Mouse (Mus musculus) hindbrain, embryonic 13.5 days (tissue): ENCODE measurements at regions not wholly inside any gene's neighbourhood (a gene's known extent, or its start where the extent isn't known, plus 50 kb on each side); places are given as distances from the start of the nearest gene placed in this dataset.

Experiments used
- ATAC-seq: fragments of 200-750 bp; cut with Nextera tagmentation; 2 replicates; pipeline ENCODE4 v1.8.0; 2017; ENCODE audit warnings: moderate TSS enrichment; ENCODE audit not compliant: low FRiP score
- H3K27ac ChIP-seq: fragments of 300-500 bp; sonication (generic); 2 replicates; pipeline ENCODE4 v1.5.1; 2015; ENCODE audit warnings: inconsistent platforms, mild to moderate bottlenecking, moderate library complexity
- H3K27me3 ChIP-seq: fragments of 300-500 bp; sonication (generic); 2 replicates; pipeline ENCODE4 v1.6.1; 2015; ENCODE audit warnings: mild to moderate bottlenecking, inconsistent platforms
- H3K36me3 ChIP-seq: fragments of 300-500 bp; sonication (generic); 2 replicates; pipeline ENCODE4 v1.6.1; 2015; ENCODE audit warnings: mild to moderate bottlenecking, inconsistent platforms
- H3K4me1 ChIP-seq: fragments of 300-500 bp; sonication (generic); replicated peaks from 2 replicates; pipeline ENCODE4 v1.6.1; 2015; ENCODE audit warnings: inconsistent platforms
- H3K4me2 ChIP-seq: fragments of 300-500 bp; sonication (generic); 2 replicates; pipeline ENCODE4 v1.6.1; 2015; ENCODE audit warnings: inconsistent platforms, mild to moderate bottlenecking, moderate library complexity
- H3K4me3 ChIP-seq: fragments of 300-500 bp; sonication (generic); 2 replicates; pipeline ENCODE4 v1.5.1; 2015; ENCODE audit warnings: mild to moderate bottlenecking, inconsistent platforms
- H3K9ac ChIP-seq: fragments of 300-500 bp; sonication (generic); 2 replicates; pipeline ENCODE4 v1.6.1; 2015; ENCODE audit warnings: mild to moderate bottlenecking, inconsistent platforms
- H3K9me3 ChIP-seq: fragments of 300-500 bp; sonication (generic); 2 replicates; pipeline ENCODE4 v1.6.1; 2016; ENCODE audit warnings: inconsistent platforms
- WGBS: fragments of 180-500 bp; shearing (Covaris S2); methylation state at CpG from one replicate; pipeline ENCODE4 v1.1.7; 2015; 5-methylcytosine and 5-hydroxymethylcytosine counted together

DNA sequence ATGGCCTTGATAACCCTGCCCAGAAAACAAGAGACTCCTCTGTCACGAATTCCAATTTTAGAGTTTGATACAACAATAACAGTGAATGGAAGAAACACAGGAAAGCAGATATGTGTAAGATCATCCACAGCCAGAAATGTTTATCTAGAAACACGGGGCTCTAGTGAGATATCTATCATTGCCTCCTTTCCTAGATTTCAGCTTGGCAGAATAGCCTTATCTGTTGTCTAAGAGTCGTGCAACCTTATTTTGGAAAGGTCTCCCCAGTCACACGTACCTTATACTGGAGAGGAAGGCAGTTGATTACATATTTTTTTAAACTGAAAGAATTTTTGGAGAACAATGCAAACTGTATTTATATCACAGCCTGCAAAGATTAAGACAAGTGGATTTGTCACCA, 61.6 kb downstream of the Gm10295 start:
- H3K4me3 ChIP-seq, result no peak overlapping the region
- WGBS, result 76% methylated on average over 4 of the region's 4 CpGs
- ATAC-seq, result no peak
- H3K4me2 ChIP-seq, result no peak overlapping the region
- H3K36me3 ChIP-seq, result no peaks in the 10 kb centered on the region
- H3K27me3 ChIP-seq, result no peaks in the 10 kb centered on the region
- no peaks in the 10 kb centered on the region for H3K9me3 ChIP-seq
- H3K4me1 ChIP-seq, result no peaks in the 10 kb centered on the region
- H3K27ac ChIP-seq, result no peak overlapping the region
- no peak overlapping the region for H3K9ac ChIP-seq

DNA sequence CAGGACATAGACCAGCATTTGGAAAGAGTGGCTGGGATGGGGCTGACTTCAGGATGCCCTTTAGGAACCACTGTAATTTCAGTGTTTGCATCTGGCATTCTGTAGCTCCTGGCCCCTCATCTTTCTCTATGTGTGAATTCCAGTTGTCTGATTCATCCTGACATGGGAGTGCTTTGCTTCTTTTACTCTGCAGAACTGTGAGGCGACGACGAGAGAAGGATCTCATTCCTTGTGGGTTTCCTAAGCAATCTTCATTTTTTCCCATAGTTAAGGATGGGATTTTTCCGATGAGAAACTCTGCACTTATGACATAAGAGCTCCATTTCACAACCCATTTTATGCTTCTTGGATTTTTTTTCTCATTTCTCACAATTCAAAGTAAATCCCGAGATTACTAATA, 62.0 kb downstream of the Gm10295 start:
- no peak overlapping the region for H3K4me3 ChIP-seq
- H3K4me2 ChIP-seq, result no peak overlapping the region
- H3K4me1 ChIP-seq, result no peaks in the 10 kb centered on the region
- ATAC-seq, result no peak
- H3K27ac ChIP-seq, result no peak overlapping the region
- no peaks in the 10 kb centered on the region for H3K27me3 ChIP-seq
- H3K36me3 ChIP-seq, result no peaks in the 10 kb centered on the region
- 83% methylated on average over 5 of the region's 5 CpGs for WGBS
- H3K9me3 ChIP-seq, result no peaks in the 10 kb centered on the region
- H3K9ac ChIP-seq, result no peak overlapping the region

DNA sequence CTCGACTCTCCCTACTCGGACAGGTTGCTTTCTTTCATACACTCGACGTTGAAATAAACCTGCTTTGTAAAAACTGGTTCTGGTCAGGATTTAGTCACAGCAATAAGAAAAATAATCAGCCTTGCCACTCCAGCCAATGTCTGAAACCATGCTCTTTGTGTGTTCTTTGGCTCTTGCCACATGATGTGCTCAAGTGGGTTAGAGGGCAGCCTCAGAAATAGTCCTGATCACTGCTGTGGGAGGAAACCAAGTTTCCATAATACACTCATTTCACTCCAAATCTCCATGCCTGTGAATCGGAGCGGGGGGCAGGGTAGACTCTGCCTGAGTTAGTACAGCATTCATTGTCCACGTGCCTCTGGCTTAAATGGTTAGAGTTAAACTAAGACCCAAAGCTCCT, 63.8 kb downstream of the Gm10295 start:
- H3K36me3 ChIP-seq, result no peaks in the 10 kb centered on the region
- H3K9ac ChIP-seq, result no peak overlapping the region
- no peak overlapping the region for H3K4me3 ChIP-seq
- no peak overlapping the region for H3K27ac ChIP-seq
- H3K4me2 ChIP-seq, result no peak overlapping the region
- no peak for ATAC-seq
- no peaks in the 10 kb centered on the region for H3K27me3 ChIP-seq
- peaks cover 8% of the 10 kb centered on the region; the same call in 1 of the 2 replicates for H3K9me3 ChIP-seq
- WGBS, result 91% methylated on average over 7 of the region's 7 CpGs
- no peaks in the 10 kb centered on the region for H3K4me1 ChIP-seq

DNA sequence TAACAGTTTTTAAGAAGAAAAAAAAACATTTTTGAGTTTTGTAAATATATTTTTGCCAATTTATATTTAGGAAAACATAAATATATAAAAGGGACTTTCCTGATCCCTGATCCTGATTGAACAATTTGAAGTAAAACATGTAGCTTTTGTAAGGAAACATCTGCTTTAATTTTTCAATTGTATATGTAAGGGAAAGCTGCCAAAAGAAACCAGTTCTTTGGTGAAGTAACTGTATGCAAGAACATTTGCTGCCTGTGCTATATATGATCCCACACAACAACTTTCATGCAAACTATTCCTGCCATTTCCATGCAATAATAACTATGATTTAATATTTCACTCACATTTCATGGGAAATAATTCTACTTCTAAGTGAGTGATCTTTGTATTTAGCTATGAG, 67.0 kb downstream of the Gm10295 start:
- Histone ChIP-seq H3K36me3 (no peaks in the 10 kb centered on the region), H3K4me1 (no peaks in the 10 kb centered on the region), H3K9me3 (peaks cover 8% of the 10 kb centered on the region; the same call in 1 of the 2 replicates), H3K4me2 (no peak overlapping the region), H3K9ac (no peak overlapping the region), H3K27ac (no peak overlapping the region), H3K4me3 (no peak overlapping the region), H3K27me3 (no peaks in the 10 kb centered on the region)
- ATAC-seq, result no peak

DNA sequence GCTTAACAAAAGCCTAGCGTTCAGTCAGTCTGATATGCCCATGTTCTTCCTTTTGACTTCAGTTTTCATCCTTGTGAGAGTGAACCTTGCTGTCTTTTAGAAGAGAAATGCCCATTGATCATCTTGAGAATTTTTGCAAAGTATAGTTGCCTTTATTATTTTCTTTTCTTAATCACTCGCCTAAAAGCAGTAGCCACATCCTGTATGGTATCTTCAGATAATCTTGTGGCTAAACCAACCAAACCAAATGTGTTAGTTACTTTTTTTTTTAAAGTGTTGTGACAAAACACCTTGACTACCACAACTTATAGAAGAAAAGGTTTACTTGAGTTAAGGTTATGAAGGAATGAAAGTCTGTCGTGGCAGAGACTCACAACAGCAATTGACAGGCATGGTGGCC, 67.9 kb downstream of the Gm10295 start:
- no peak overlapping the region for H3K4me2 ChIP-seq
- WGBS, result 94% methylated on average over 3 of the region's 3 CpGs

DNA sequence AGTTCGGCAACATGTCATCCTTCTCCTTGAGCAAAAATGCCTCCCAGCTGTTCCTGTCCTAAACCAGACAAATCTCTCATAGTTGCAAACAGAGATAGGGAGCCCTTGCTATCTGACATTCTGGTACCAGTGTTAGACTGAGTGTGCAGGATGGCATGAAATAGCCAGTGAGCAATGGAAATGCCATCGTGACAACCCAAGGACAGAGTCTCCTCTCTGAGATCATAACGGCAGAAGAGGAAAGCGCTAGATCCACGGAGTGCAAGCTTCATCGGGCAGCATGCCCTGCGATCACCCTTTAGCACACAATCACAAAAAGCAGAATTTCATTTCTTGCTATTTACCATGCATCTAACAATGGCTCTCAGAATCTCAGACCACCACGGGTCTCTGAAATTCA, 85.2 kb downstream of the Gm10295 start:
- Histone ChIP-seq H3K4me3 (no peak overlapping the region), H3K4me1 (no peaks in the 10 kb centered on the region), H3K4me2 (no peak overlapping the region), H3K27me3 (no peaks in the 10 kb centered on the region), H3K36me3 (no peaks in the 10 kb centered on the region), H3K9ac (no peak overlapping the region), H3K27ac (no peak overlapping the region), H3K9me3 (no peaks in the 10 kb centered on the region)
- no peak for ATAC-seq
- WGBS, result 83% methylated on average over 8 of the region's 8 CpGs

More for the DNA sequence above, 67.9 kb downstream of the Gm10295 start:
- no peak for ATAC-seq
- H3K4me3 ChIP-seq, result no peak overlapping the region
- H3K36me3 ChIP-seq, result no peaks in the 10 kb centered on the region
- no peak overlapping the region for H3K27ac ChIP-seq
- H3K27me3 ChIP-seq, result no peaks in the 10 kb centered on the region
- no peaks in the 10 kb centered on the region for H3K4me1 ChIP-seq
- peaks cover 8% of the 10 kb centered on the region; the same call in 1 of the 2 replicates for H3K9me3 ChIP-seq
- no peak overlapping the region for H3K9ac ChIP-seq

DNA sequence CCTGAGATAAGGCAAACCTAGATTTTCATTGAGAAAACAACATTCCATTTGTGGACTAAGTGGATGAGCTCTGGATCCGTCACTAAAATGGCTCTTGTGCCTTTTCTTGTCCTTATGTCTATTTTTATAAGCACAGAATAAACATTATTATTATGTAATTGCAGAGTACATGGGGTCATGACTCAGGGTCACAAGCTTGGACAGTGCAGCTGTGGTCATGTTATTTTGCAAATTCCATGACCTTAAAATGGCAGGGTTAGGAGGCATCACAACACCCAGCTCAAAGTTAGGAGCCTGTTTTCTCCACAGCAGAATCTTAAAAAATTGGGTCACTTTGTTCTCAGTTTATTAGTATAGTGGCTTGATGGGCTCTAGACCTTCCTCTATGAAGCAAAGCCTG, 87.2 kb downstream of the Gm10295 start:
- ATAC-seq, result no peak
- H3K36me3 ChIP-seq, result no peaks in the 10 kb centered on the region
- 74% methylated on average over 1 of the region's 1 CpGs for WGBS
- H3K27me3 ChIP-seq, result no peaks in the 10 kb centered on the region
- no peak overlapping the region for H3K9ac ChIP-seq
- H3K27ac ChIP-seq, result no peak overlapping the region
- H3K4me2 ChIP-seq, result no peak overlapping the region
- H3K9me3 ChIP-seq, result no peaks in the 10 kb centered on the region
- no peak overlapping the region for H3K4me3 ChIP-seq
- H3K4me1 ChIP-seq, result no peaks in the 10 kb centered on the region

DNA sequence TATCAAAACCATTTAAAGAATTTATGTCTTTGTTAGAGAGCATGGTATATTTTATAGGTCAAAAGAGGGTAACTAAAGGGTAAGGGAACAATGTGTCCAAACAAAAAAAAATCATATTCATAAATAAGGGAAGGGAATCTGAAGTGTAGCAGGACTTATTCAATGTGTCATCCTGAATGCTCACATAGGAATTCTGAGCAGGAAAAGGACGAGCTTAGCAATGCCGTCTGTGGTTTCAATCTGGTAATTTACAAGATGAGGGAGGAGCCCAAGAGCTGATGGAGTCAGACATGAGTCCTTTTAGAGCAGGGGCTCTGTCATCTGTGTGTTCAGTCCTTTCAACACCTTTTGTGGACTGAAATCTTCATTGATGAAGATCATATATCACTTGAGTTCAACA, 101.6 kb downstream of the Gm10295 start:
- H3K9me3 ChIP-seq, result no peaks in the 10 kb centered on the region
- ATAC-seq, result no peak
- no peak overlapping the region for H3K4me3 ChIP-seq
- H3K27me3 ChIP-seq, result no peaks in the 10 kb centered on the region
- H3K27ac ChIP-seq, result no peak overlapping the region
- WGBS, result 79% methylated on average over 2 of the region's 2 CpGs
- H3K9ac ChIP-seq, result no peak overlapping the region
- no peak overlapping the region for H3K4me2 ChIP-seq
- H3K36me3 ChIP-seq, result no peaks in the 10 kb centered on the region
- 0 out of 2 replicates have a peak, but pooled peaks cover 5% of the 10 kb centered on the region for H3K4me1 ChIP-seq

DNA sequence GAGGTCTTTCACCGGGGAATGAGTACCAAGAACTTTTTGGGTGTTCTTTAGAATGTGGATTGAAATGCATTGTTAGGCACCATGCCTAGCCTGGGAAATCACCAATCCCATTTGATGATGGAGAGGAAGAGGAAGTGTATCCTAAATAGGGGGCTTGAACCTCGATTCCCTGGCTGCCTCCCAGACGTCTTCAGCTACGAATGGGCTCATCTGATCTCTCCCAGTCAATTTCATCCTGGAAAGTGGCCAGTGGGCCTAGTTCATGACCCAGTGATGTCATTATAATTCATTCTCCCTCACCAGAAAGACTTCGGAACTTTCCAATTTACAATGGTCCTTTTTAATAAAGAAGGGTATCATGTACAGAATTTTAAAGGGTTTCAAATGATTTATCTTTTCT, 102.1 kb downstream of the Gm10295 start:
- H3K4me3 ChIP-seq, result no peak overlapping the region
- no peaks in the 10 kb centered on the region for H3K36me3 ChIP-seq
- no peak overlapping the region for H3K27ac ChIP-seq
- H3K27me3 ChIP-seq, result no peaks in the 10 kb centered on the region
- 63% methylated on average over 5 of the region's 5 CpGs for WGBS
- no peak overlapping the region for H3K4me2 ChIP-seq
- H3K4me1 ChIP-seq, result 0 out of 2 replicates have a peak, but pooled peaks cover 5% of the 10 kb centered on the region
- H3K9me3 ChIP-seq, result no peaks in the 10 kb centered on the region
- no peak for ATAC-seq
- H3K9ac ChIP-seq, result no peak overlapping the region

DNA sequence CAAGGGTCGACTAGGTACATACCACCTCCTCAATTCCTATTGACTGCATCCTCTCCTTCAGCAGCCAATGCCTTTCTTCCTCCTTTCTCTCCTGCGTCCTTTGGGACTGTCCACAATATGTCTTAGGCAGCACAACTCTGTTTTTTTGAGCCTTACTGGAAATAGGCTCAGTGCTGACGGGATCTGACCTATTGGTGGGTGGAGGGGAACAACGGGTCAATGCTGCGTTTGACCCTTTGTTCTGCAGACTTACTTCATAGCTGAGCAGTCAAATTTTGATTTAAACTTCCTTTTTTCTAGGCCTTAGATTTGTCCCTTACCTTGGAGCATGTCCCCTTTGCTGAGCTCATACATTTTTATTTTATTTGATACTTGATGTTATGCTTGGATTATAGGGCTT, 103.4 kb downstream of the Gm10295 start:
- Histone ChIP-seq H3K27ac (no peak overlapping the region), H3K4me2 (no peak overlapping the region), H3K4me1 (0 out of 2 replicates have a peak, but pooled peaks cover 5% of the 10 kb centered on the region), H3K9ac (no peak overlapping the region), H3K36me3 (no peaks in the 10 kb centered on the region), H3K9me3 (no peaks in the 10 kb centered on the region), H3K27me3 (no peaks in the 10 kb centered on the region), H3K4me3 (no peak overlapping the region)
- 72% methylated on average over 5 of the region's 5 CpGs for WGBS
- ATAC-seq, result no peak

DNA sequence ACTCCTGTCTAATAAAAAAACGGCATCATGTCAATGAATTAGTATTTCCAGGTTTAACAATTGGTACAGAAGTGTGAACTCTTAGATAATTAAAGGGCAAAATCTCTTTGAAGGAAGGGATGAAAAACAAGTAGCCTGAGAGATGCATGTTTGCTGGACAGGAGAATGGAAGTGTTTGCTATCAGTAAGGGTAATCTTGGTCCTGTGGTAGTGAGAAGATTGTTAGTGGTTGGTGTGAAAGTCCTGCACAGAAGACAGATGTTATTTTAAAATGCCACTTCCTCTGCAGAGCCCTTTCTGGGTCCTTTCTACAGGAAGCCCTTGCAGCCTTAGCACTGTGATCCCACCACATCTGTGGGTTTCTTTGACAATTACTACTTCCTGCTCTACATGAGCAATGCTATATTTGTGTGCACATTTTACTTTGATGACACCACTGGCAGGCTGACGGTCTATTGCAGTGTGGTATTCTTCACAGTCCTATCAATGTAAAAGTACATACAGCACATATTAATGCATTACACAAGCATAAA, 108.8 kb downstream of the Gm10295 start:
- Histone ChIP-seq H3K4me3 (no peak overlapping the region), H3K4me1 (no peaks in the 10 kb centered on the region), H3K9me3 (no peaks in the 10 kb centered on the region), H3K27ac (no peak overlapping the region), H3K9ac (no peak overlapping the region), H3K36me3 (no peaks in the 10 kb centered on the region), H3K27me3 (no peaks in the 10 kb centered on the region), H3K4me2 (no peak overlapping the region)
- 90% methylated on average over 2 of the region's 2 CpGs for WGBS
- no peak for ATAC-seq

DNA sequence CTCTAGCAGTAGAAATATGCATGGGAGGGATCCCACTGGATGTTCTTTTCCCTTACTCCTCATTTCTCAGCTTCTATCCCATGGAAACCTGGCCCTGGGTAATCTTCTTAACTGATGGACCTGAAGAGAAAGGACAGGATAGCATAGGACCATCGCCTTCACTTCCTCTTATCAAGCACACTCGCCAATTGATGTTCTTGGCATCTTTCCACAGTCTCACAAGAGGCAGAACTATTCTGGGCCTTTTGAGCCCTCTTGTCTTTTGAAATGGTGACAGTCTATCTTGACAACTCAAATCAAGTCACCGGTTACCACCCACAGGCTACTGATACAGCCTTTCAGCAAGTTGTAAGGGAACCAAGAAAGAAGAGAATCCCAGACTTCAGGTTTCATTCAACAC, 112.1 kb downstream of the Gm10295 start:
- Histone ChIP-seq H3K4me2 (no peak overlapping the region), H3K4me3 (no peak overlapping the region), H3K36me3 (no peaks in the 10 kb centered on the region), H3K27ac (no peak overlapping the region), H3K9me3 (no peaks in the 10 kb centered on the region), H3K4me1 (peaks cover 6% of the 10 kb centered on the region; the same call in 1 of the 2 replicates), H3K27me3 (no peaks in the 10 kb centered on the region), H3K9ac (no peak overlapping the region)
- no peak for ATAC-seq
- 76% methylated on average over 3 of the region's 3 CpGs for WGBS

DNA sequence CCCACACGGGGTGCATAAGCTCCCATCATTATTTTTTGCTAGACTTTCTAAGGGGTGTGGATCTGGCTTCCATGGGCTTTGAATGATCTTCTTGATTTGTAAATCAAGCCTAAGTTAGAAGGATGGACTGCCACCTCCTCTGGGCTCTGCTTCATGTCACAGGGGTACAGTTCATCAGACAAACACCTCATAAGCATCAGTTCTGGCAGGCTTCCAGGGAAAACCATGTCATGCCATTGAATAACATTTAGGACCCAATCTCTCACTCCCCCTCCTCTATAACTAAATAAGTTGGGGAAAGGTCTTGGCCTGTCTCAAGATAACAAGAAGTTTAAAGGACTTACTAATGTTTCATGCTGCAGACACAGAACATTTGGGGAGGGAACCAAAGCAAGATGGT, 115.0 kb downstream of the Gm10295 start:
- no peak overlapping the region for H3K9ac ChIP-seq
- H3K9me3 ChIP-seq, result no peaks in the 10 kb centered on the region
- no peak overlapping the region for H3K27ac ChIP-seq
- H3K4me2 ChIP-seq, result no peak overlapping the region
- no peaks in the 10 kb centered on the region for H3K36me3 ChIP-seq
- H3K4me3 ChIP-seq, result no peak overlapping the region
- ATAC-seq, result no peak
- H3K27me3 ChIP-seq, result no peaks in the 10 kb centered on the region
- 81% methylated on average over 1 of the region's 1 CpGs for WGBS
- peaks cover 6% of the 10 kb centered on the region; the same call in 1 of the 2 replicates for H3K4me1 ChIP-seq
